Mouse (Mus musculus): ENCODE measurements at regions not wholly inside any gene's neighbourhood (a gene's known extent, or its start where the extent isn't known, plus 50 kb on each side); places are given as distances from the start of the nearest gene placed in this dataset.
"Not testable (repeated sequence)": the region's sequence is repeated elsewhere in the genome, so short reads cannot be mapped to it uniquely, and the experiment has no call there.

DNA sequence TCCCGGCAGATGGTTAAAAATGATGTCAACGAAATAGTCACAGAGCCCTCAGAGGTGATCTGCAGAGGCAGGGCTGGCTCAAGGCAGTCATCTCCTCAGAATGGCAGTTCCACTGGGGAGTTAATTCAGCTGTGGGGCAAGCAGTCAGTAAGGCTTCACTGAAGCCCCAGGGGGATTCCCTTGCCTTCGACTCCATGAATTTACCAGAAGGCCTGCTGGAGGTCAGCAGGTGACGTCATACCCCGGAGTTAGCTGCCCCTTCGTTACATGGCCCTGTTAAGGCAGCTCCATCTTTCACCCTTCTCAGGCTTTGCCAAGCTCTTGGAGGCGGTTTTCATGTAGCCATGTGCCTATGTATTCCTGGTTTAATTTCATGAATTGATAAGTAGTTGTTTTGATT is 178.6 kb downstream of the Fam43a start:
- ATAC-seq, result no peak

DNA sequence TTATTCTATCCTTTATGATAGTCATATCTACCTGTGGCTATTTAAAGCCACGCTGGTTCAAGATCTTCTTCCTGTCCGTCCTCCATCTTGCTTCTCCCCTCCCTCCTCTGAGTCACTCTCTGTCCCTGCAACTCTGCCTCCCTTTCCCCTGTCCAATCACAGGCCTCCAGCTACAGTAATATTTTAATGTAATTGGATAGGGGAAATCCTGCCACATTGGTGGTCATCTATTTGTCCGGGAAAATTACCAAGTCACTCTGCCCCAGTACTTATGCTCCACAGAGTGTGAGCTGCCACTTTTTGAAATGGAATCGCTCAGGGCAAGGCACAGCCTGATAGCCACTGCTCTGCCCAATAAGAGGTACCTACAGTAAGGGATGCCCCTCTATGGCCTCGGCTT is 179.4 kb downstream of the Fam43a start:
- no peak for ATAC-seq

DNA sequence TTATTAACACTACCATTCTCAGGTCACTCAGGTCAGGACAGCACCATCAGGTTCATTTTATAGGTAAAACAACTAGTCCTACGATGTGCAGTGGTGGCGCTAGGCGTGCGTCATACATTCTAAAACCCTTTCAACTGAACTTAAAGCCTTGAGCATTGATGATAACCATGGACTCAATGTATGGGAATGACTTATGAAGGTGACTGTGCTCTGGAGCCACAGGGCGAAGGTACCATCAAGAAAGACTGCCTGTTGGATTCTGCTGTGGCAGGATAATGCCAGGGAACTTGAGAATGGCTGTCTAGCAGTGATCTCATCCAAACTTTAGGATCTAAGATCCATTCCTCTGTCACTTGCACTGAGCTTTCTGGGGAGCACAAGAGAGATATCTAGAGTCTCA is 184.7 kb downstream of the Fam43a start:
- ATAC-seq, result no peak

DNA sequence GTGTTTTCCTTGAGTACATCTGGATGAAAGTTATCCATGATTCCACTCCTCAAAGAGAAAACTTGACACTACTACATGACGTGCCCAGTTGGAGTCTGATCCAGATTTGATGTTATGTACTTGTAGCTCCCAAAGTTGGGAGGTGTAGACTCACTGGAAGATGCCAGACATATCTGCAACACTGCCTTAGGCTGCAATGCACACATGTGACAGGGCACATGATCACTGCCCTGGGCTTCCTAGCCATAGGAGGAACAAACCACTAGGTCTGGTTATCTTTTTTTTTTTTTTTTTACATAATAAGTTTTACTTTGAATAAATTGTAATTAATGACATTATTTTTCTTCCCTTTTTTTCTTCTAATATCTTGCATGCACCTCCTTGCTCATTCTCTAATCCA is 185.4 kb downstream of the Fam43a start:
- no peak for ATAC-seq

DNA sequence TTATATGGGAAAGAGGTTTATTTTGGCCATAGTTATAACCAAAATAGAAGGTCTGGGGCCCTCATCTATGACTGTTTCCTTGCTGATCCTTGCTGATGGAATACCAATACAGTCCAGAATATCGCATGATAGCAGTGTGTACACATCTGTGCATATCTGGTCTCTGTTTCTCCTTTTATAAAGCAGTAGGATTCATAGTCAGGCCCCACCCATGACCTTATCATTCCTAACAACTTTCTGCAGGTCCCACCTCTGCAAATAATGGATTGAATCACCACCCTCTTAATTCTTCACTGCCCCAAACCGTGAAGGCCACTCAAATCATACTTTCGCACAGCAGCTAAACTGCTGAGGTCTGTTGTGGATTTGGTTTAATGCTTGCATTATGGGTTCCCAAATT is 186.5 kb downstream of the Fam43a start:
- no peak for ATAC-seq

DNA sequence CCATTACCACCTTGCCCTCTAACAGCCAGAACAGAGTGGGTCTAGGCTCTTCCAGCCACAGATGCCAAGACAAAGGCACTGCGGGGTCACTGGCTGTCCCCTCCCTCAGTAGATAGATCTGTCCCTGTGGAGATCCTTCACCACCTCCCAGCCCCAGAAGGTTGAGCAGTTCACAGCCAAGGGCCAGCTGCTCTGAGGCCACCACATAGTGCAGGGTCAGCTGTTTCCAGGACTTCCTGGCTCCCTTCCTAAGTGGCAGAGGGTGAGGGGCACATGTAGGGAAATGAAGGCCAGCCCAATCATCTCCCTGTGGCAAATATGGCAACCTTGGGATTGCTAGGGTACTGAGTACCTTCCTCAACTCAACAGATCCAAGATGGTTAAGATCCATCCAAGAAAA is 187.8 kb downstream of the Fam43a start:
- ATAC-seq, result no peak

DNA sequence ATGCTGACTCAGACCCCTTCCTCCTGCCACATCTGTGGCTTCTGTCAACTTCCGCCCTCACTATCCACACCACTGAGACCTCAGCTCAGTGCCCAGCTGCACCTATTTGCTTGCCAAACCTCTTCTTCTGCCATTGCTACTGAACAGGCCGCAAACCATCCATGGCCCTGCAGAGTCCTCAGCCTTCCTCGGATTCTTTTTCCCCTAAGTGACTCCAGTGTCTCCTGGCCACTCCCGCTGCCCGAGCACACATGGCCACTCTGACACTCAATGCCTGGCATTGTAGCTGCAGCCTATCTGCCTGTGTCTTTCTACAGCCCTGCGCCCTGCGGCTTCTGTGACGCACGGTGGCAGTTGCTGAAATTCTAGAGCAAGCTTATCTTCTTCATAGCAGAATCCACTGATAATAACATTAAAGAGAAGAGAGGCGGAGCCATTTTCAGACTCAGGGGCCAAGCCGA is 188.8 kb downstream of the Fam43a start:
- ATAC-seq, result no peak

DNA sequence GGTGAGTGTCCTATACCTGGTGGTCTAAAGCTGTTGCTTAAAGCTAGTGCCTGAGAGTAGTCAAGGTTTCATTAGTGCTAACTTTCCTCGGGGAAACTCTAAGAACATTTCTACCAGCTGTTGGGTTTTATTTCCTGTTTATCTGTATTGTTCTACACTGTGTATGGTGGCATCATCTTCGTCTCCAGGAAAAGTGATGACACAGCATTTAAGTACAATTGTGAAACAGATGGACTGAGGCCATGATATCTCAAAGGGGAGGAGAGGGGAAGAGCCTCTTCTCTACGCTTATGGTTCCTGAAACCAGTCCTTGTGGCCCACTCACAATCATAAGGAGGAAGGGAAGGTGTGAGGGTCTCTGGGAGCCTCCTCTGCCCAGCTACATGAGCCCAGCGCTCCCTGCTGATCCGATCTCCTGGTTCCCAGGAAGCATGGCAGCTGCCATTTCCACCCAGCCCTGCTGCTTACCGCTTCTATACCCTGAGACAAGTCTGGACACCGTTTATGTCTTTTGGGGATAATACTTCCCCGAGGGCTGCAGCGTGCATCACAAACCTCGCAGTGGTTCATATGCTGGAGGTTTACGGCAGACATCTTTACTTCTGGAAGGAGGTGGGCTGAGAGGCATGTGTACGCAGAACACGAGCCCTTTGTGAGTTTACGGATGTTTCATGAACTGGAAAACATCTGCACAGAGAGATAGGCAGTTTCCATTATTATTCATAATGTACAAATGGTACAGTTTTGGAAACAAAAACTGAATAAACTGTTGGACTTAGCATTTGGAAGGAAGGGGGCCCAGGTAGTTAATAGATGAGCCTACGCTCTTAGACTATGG is 189.6 kb downstream of the Fam43a start:
- no peak for ATAC-seq

DNA sequence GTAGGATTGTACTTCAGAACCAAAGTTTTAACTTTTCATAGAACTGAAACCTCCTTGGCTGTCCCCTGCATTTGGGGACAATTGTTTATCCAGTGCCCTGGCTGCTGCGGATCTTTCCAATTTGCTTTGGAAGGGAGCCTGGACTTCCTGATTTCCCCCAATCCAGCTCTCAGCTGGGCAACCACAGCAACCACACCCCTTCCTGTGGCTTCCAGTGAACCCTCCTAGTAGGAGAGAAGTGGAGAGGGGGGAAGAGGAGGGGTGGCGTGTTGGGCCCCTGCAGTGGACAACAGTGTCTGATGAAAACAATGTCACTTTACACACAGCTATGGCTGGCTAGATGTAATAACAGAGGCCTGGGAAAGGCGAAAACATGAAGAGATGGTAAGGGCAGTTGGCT is 190.5 kb downstream of the Fam43a start:
- no peak for ATAC-seq

DNA sequence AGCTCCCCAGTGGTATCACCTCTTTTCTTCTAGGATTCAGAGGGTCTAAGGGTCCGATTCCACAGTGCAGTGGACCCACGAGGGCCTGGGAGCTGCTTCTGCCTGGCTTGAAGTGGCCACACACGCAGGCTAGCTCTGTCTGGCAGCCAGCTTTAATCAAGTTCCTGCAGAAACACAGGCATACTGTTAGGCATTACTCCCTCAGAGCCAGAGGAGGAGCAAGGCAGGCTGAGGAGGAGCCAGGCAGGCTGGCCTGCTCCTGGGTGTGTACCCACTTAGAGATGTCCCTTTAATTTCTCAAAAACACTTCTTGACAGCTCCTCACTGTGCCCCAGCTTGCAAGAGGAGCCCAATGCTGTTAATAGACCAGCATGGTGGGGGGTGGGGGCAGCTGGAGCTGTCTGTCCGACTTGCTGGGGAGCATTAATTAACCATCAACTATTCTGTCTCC is 191.1 kb downstream of the Fam43a start:
- no peak for ATAC-seq

DNA sequence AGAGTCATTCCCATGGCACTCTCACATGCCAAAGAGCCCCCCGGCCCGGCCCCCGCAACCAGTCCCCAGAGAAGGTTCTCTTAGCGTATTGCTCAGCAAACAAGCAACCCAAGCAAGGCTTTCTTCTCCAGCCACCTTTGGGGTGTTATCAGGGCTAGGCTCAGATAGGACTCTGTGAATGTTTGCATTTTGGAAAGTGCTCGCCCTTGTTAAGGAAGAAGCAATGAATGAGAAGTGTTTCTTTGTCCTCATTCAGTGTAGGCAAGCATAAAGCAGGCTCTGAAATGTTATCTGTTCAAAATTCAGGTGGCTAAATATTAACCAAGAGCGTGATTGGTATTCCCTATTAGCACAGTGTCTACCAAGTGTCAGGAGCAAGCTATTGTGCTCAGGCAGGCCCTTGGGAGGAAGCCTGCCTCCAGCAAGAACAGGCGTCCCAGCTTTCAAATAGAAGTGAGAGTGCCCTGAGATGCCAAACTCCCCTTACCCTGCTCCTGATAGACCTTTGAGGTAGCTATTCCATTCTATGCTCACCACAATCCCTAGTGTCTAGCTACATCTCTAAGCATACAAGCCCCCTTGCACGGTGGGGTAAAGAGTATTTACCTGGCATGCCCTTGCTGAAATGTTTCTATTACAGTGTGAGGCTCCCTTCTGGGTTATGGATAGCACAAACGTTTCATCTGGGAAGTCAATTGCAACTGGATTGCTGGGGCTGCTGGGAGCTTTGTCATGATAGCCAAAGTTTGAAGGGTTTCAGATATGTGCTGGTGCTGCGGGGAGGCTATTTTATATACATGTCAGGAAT is 191.7 kb downstream of the Fam43a start:
- no peak for ATAC-seq

DNA sequence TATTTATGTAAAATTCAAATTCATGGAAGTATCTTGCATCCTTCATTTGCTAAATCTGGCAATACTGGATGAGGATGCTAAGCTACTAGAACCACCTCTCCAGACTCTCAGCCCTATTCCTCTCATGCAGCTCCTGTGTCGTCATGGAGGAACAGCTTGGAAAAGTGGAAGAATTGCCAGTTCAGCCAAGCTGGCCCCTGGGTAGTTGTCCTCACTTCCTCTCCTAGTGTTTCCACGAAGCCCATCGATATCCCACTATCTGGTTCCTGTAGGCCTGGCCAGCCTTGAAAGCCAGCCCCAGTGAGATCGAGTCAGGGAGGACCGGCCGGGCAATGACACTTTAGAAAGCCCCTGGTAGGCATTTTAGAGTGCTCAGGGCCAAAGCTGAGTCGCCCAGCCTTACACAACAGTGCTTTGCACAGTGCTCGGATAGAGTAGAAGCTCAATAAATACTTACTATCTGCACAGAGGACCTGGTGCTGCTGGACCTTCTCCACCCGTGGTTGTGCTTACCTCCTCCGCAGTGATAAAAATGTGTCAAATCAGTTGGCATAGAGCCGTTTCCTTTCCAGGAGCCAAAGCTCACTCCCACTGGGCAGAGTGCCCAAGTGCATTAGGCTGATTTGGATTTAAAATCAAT is 193.3 kb downstream of the Fam43a start:
- no peak for ATAC-seq

DNA sequence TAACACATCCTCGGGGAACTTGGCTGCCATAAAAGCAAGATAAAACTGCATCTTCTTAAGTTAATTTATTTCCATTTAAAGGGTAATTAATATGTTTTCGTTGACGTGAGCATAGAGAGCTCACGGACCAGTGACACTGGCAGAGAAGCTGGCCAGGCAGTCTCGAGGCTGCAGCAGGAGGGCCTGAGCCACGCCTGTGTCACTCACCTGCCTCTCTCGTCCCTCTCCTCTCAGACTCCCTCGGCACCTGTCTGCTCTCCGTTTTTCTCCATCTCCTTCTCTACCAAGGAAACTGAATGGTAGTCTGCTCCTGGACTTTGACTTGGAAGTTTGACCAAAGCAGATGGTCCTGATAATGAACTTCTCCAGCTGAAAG is 193.8 kb downstream of the Fam43a start:
- no peak for ATAC-seq

DNA sequence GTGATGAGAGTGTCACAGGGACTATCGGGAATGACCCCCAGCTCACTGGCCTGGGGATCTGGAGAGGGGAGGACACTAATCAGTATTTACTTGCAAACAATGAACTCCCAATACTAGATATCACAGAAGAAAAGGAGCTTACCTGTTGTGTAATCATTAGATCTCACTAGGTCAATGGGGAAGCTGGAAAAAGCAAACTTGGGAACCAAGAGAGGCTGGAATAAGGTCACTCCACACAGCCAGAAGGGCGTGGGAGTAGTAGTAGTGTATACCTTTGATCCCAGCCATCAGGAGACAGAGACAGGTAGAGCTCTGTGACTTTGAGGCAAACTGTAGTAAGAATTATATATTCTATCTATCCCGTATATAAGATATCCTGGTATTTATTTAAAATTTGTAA is 194.3 kb downstream of the Fam43a start:
- no peak for ATAC-seq

DNA sequence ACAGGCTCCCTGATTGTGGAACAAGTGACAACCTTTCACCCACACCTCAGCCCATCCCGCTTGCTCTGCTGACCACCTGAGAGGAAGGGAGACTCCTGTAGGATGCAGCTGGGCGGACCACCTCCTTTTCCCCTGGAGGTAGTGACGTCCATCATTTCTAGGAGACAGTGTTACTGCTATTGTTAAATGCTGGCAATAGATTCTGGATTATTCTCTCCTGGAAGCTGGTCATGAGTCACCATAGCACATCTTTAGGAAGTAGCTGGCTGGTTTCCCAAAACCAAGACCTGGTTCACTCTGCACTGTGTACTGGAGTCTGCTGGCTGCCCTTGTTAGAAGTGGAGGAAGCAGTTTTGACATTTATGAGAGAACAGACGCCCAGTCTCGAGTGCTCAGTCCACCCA is 196.0 kb downstream of the Fam43a start:
- no peak for ATAC-seq

DNA sequence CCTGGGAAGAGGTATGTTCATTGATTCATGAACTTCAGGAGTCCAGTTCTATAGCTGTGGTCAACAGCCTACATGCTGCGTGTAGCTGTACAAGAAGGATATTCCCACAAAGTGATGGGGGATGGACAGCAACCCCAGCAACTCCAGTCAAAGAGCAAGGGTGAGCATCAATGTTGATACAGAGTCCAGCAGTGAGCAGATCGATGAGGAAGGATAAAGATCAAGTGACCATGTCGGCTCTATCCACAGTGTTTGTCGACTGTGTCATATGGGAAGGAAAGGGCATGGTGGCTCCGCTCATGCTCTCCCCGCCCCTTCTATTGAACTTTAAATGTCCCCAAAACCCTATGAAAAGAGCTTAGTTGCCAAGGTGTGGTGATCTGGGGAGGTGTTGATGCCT is 196.6 kb downstream of the Fam43a start:
- no peak for ATAC-seq

DNA sequence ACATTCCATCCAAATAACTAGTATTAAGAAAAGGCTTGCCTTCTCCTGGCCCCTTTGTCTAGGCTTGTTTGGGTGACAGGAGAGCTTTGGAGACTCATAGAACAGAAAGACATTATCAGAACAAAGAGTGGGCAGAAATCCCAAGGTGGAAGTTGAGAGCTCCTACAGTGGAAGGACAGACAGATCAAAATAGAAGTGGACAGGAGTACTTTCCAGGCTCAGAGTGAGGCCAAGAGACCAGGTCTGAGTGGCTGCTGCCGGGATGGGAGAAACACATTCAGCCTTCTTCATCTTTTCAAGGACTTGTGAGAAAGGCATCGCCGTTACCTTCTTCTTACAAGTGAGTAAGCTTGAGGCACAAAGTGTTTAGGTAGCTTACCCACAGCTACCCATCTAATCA is 197.5 kb downstream of the Fam43a start:
- no peak for ATAC-seq

DNA sequence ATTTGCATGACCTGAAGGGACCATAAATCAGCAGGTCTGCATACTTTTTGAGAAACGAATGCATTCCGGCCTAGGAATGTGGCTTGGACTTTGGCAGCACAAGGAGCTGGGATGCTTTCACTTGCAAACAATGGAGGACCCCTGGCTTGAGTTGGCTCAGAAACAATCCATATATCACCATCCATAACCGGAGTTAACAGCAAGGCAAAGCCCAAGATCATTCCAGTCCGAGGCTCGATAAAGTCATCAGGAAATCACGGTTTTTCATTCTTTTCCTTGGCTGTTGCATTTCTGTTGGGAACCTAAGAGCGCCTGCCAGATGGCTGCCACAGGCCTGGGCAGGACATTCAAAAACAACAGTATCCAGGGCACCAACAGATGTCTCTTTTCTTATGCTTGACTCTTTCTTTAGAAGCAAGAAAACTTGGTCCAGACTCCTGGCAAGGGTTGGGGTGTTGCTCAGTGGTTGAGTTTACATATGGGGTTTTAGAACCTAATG is 198.5 kb downstream of the Fam43a start:
- no peak for ATAC-seq

DNA sequence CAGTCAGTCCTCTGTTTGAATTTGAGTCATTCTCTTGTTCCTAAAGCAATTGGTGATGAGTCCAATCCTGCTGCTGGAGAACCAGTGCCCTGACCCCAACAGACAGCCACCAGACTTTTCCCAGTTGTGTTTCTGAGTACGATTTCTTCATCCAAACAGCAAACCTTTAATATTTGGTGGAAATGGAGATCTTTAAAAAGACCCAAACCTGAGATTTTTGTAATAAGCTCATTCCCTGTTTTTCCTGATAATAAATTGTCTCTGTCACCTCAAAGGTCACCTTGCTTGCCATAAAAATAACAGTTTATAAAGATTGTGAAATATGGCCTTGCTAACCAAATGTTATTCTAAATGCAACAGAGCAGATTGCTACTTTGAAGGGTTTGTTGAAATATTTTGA is 199.0 kb downstream of the Fam43a start:
- ATAC-seq, result no peak

DNA sequence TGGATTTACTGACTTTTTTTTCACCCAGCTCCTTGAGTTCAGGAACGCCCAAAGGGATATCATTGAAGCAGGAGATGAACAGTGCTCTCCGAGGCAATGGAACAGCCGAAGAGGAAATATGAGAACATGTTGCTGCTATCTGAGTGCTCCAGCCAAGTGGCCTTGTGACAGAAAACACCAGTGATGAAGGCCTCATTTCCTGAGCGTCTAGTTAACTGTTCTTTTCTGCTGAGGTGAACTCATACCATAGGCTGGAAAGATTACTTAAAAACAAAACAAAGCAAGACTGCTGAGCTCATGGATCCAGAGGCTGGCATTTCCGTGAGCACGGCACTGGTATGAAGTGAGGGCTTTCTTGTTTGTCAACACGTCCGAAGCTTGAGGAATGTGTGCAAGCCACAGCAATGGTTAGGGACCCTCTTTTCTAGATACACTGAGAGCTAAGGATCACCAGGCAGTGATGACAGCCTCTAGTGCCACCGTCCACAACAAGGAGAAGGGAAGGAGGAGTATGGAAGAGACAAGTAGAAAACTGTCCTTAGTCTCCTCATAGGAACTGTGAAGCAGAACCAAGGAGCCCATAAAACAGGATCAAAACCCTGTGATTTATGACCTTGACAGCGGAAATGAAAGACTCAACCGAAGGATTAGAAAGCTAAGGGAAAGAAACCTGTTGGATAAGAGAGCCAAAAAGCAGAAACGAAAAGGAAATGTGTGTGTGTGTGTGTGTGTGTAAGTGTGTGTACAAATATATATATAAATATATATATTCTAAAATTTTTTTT is 200.4 kb downstream of the Fam43a start:
- ATAC-seq, result no peak

DNA sequence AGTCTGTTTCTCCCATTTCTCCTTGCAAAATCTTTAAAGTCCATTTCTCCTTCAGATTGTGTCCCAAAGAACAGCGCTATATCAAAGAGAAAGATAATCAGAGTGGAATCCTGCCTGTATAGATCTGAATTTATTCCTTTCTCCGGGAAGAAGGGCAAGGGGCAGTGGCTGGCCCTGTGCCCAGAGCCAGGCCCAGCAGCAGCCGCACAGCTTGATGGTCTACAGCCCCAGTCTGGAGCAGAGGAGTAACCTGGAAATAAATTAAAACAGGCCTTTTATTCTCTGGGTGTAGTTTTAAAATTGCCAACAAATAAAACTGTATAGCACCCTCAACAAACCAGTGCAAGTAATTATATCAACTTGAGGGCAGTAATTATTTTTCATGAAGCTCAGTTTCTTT is 204.5 kb downstream of the Fam43a start:
- no peak for ATAC-seq

DNA sequence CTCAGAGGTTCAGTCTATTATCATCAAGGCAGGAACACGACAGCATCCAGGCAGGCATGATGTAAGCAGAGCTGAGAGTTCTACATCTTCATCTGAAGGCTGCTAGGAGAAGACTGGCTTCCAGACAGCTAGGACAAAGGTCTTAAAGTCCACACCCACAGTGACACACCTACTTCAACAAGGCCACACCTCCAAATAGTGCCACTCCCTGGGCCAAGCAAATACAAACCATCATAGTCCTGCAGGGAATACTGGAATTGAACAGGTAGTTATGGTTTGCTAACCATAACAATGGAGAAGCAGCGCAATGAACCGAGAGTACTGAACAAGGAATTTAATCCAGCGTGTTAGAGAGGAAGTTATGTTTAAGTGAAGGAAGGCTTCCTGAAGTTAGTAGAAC is 206.7 kb downstream of the Fam43a start:
- ATAC-seq, result not testable (repeated sequence)
